Mouse (Mus musculus) midbrain, embryonic 13.5 days (tissue): ENCODE measurements around the gene Glyctk. TPM values are rescaled to one million over a fixed set of nuclear protein-coding genes. Genes with fewer than 3 reads are reported as not detected.
"Not testable (repeated sequence)": the region's sequence is repeated elsewhere in the genome, so short reads cannot be mapped to it uniquely, and the experiment has no call there.

Experiments
- ATAC-seq: fragments of 200-750 bp; cut with Nextera tagmentation; 2 replicates; pipeline ENCODE4 v1.8.0; 2017; ENCODE audit warnings: mild to moderate bottlenecking, moderate TSS enrichment, moderate library complexity
- H3K27ac ChIP-seq: fragments of 300-500 bp; sonication (generic); 2 replicates; pipeline ENCODE4 v1.5.1; 2015; ENCODE audit warnings: inconsistent platforms, mild to moderate bottlenecking, moderate library complexity
- H3K27me3 ChIP-seq: fragments of 300-500 bp; sonication (generic); 2 replicates; pipeline ENCODE4 v1.6.1; 2015; ENCODE audit warnings: mild to moderate bottlenecking, inconsistent platforms
- H3K36me3 ChIP-seq: fragments of 300-500 bp; sonication (generic); 2 replicates; pipeline ENCODE4 v1.6.1; 2015; ENCODE audit warnings: mild to moderate bottlenecking, inconsistent platforms
- H3K4me1 ChIP-seq: fragments of 300-500 bp; sonication (generic); replicated peaks from 2 replicates; pipeline ENCODE4 v1.6.1; 2015; ENCODE audit warnings: inconsistent platforms
- H3K4me2 ChIP-seq: fragments of 300-500 bp; sonication (generic); replicated peaks from 2 replicates; pipeline ENCODE4 v1.6.1; 2015; ENCODE audit warnings: moderate library complexity, mild to moderate bottlenecking, inconsistent platforms
- H3K4me3 ChIP-seq: fragments of 300-500 bp; sonication (generic); replicated peaks from 2 replicates; pipeline ENCODE4 v1.5.1; 2015; ENCODE audit warnings: mild to moderate bottlenecking, inconsistent platforms
- H3K9ac ChIP-seq: fragments of 300-500 bp; sonication (generic); replicated peaks from 2 replicates; pipeline ENCODE4 v1.6.1; 2015; ENCODE audit warnings: mild to moderate bottlenecking, inconsistent platforms
- H3K9me3 ChIP-seq: fragments of 300-500 bp; sonication (generic); 2 replicates; pipeline ENCODE4 v1.6.1; 2016; ENCODE audit warnings: mild to moderate bottlenecking, inconsistent platforms
- WGBS: fragments of 180-500 bp; shearing (Covaris S2); methylation state at CpG from one replicate; pipeline ENCODE4 v1.1.7; 2015; 5-methylcytosine and 5-hydroxymethylcytosine counted together
- polyA plus RNA-seq: library from polyadenylated mRNA; unstranded; fragments of >200 nt; fragmentation: Nextera tagmentation; extraction: Ambion mirVana; gene quantifications from 2 replicates; pipeline ENCODE4 v1.2.1, GENCODE M21; 2015

Glyctk gene
- polyA plus RNA-seq, 1 experiment from 2014 or later, result 10.1 TPM

DNA sequence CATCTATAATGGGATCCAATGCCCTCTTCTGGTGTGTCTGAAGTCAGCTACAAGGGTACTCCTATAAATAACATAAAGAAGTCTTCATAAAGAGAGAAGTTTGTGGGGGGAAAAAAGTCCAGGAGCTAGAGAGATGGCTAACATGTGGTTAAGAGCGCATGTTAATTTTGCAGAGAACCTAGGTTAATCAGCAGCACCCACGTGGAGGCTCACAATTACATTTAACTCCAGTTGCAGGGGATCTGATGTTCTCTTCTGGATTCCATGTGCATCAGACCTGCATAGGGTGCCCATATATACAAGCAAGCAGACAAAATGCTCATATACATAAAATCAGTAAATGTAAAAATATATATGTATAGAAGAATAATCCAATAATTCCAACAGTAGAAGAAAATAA, 15.4 kb upstream of the Glyctk start:
- Histone ChIP-seq H3K27ac (no peak overlapping the region), H3K4me1 (peaks cover 52% of the 10 kb centered on the region), H3K4me2 (peak overlapping the region; percentile 92), H3K9ac (peak overlapping the region; percentile 39; the same call in 1 of the 2 replicates), H3K4me3 (peak overlapping the region; percentile 98), H3K9me3 (no peaks in the 10 kb centered on the region), H3K36me3 (peaks cover 22% of the 10 kb centered on the region), H3K27me3 (0 out of 2 replicates have a peak, but pooled peaks cover 3% of the 10 kb centered on the region)
- WGBS, result 66% methylated on average over 2 of the region's 2 CpGs
- ATAC-seq, result no peak

DNA sequence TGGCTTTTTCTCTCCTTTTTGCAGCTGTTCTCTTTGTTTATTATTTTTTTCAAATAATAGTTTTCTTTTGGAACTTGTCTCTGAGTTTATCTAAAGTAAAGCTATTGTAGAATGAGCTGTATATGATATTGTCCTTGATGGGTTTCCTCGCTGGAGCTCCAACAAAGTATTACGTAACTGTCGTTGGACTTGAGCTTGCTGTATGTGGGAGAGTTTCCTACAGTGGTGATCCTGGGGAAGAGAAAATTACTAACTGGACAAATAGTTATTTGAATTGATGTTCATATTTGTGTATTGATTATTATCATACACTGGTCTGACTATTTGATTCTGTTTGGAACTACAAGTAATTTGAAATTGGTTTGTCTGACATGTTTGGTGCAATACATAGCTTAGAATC, 14.6 kb upstream of the Glyctk start:
- peak overlapping the region; percentile 92 for H3K4me2 ChIP-seq
- H3K27me3 ChIP-seq, result 0 out of 2 replicates have a peak, but pooled peaks cover 3% of the 10 kb centered on the region
- H3K9ac ChIP-seq, result peak overlapping the region; percentile 95
- H3K36me3 ChIP-seq, result peaks cover 13% of the 10 kb centered on the region
- peaks cover 52% of the 10 kb centered on the region for H3K4me1 ChIP-seq
- no peak for ATAC-seq
- WGBS, result 37% methylated on average over 3 of the region's 3 CpGs
- peak overlapping the region; percentile 98 for H3K4me3 ChIP-seq
- H3K9me3 ChIP-seq, result no peaks in the 10 kb centered on the region
- H3K27ac ChIP-seq, result no peak overlapping the region

DNA sequence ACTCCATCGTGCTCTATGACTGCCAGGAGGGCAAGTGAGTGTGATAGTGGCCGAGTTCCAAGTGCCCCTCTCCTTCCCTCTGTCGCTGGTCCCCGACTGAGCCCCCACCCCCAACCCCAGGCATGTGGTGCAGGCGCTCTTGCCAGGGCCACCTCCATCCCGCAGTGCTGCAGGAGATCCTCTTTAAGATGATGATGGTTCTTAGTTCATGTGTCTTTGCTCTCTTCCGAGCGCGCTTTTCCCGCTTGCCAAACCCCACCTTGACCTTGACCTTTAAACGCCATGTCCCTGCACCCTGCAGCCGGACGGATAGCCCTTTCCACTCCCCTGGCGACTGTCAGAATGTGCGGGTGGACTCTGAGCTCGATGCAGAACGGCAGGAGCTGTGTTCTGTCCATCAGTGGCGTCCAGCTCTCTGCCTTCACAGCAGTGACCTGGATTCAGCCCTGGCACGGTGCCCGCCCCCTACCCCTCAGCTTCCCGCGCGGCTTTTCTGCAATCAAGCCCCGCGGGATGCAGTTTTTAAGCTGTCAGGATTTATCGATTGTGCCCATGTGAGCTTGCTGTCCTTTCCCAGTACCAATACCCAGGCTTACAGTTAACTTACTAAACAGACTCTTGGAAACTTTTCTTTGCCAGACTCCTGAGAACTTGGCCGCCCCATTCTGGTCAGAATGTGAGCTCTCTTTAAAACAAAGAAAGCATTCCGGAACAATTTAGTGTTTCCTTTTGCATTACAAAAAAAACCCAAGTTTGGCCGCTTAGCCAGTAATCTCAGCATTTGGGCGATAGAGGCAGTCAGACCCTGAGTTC, 13.6 kb upstream of the Glyctk start:
- ATAC-seq, result peak; percentile 75
- 0 out of 2 replicates have a peak, but pooled peaks cover 3% of the 10 kb centered on the region for H3K27me3 ChIP-seq
- H3K27ac ChIP-seq, result peak overlapping the region; percentile 98
- H3K4me2 ChIP-seq, result peak overlapping the region; percentile 92
- WGBS, result under 1% methylated on average over 30 of the region's 30 CpGs
- peaks cover 52% of the 10 kb centered on the region for H3K4me1 ChIP-seq
- H3K4me3 ChIP-seq, result peak overlapping the region; percentile 98
- H3K9me3 ChIP-seq, result no peaks in the 10 kb centered on the region
- H3K36me3 ChIP-seq, result peaks cover 4% of the 10 kb centered on the region
- H3K9ac ChIP-seq, result peak overlapping the region; percentile 95

DNA sequence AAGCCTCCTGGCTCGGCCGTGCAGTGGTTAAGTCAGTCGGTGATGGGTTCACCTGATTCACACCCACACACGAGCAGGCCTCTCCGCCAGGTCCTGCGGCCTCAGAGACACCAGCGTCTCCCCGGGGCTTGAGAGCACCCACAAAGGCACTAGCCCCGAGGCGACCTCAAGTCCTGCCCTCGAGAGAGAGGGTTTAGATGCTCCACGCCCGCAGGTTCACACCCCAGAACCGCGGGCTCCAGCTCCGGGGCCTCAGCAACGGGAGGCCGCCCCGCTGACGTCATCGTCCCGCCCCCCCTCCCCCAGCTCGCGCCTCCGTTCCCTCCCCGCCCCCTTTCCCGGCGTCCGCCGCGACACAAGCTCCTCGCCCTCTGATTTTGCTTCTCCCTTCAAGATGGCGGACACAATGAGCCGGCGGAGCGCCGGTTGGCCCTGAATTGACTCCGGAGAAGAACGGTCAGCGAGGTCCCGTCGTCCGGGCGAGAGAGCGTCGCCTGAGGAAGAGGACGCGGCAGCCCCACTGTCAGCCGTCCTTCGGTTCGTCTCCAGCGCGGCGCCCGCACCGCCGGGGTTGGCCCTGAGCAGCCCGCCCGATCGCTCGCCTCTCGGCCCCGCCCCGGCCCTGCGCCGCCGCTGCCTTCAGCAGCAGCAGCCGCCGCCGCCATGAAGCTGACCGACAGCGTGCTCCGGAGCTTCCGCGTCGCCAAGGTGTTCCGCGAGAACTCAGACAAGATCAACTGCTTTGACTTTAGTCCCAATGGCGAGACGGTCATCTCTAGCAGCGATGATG, 12.8 kb upstream of the Glyctk start, which contains the start of gene Wdr82:
TSS of gene Wdr82 (plus strand) at position 373 of the 790 bp plus-strand sequence.
- Histone ChIP-seq H3K4me1 (peaks cover 44% of the 10 kb centered on the region), H3K36me3 (no peaks in the 10 kb centered on the region), H3K4me2 (peak within 1 kb of the TSS; percentile 92), H3K9me3 (no peaks in the 10 kb centered on the region), H3K4me3 (peak within 1 kb of the TSS; percentile 98), H3K9ac (peak within 1 kb of the TSS; percentile 95), H3K27me3 (0 out of 2 replicates have a peak, but pooled peaks cover 3% of the 10 kb centered on the region), H3K27ac (peak within 1 kb of the TSS; percentile 98)
- under 1% methylated on average over 76 of the region's 81 CpGs for WGBS
- ATAC-seq, result peak; percentile 92

DNA sequence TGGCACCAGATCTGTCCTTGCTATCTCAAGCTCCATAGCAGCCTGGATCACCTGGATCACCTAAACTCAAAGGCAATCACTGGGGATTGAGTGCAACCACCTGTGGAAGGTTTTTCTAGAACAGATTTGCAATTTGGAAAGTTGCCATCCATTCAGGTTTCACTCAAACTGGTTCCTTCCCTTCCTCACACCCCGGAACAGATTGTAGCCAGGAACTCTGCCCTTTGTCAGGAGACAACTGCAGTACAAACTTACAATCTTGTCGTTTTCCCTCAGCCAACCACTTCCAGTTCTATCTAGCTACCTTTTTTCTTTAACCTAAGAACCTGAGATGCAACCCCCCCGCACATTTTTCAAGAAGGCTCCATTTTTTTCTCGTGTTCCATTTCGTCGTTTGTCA, 12.0 kb upstream of the Glyctk start:
- no peak for ATAC-seq
- Histone ChIP-seq H3K9me3 (no peaks in the 10 kb centered on the region), H3K4me3 (peak overlapping the region; percentile 98; the same call in 1 of the 2 replicates), H3K9ac (peak overlapping the region; percentile 95; the same call in 1 of the 2 replicates), H3K4me1 (peaks cover 37% of the 10 kb centered on the region), H3K27me3 (0 out of 2 replicates have a peak, but pooled peaks cover 3% of the 10 kb centered on the region), H3K27ac (0 out of 2 replicates have a peak overlapping the region, but pooled peaks have one; percentile 98), H3K4me2 (peak overlapping the region; percentile 92), H3K36me3 (no peaks in the 10 kb centered on the region)
- 39% methylated on average over 6 of the region's 6 CpGs for WGBS

DNA sequence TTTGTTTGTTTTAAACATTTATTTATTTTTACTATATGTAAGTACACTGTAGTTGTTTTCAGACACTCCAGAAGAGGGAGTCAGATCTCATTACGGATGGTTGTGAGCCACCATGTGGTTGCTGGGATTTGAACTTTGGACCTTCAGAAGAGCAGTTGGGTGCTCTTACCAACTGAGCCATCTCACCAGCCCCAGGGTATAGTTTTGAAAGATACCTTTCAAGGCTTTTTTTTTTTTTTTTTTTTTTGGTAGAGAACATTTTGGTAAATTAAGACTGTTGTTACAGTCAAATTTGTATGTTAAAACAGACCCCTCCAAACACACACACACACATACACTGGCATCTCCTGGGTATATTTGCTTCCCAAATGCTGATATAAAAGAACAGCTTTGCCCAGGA, 11.1 kb upstream of the Glyctk start:
- H3K36me3 ChIP-seq, H3K27ac ChIP-seq, H3K9ac ChIP-seq, ATAC-seq, H3K27me3 ChIP-seq, H3K4me2 ChIP-seq, H3K4me3 ChIP-seq, H3K9me3 ChIP-seq: not testable (repeated sequence)
- 72% methylated on average over 1 of the region's 1 CpGs for WGBS
- peaks cover 29% of the 10 kb centered on the region for H3K4me1 ChIP-seq

DNA sequence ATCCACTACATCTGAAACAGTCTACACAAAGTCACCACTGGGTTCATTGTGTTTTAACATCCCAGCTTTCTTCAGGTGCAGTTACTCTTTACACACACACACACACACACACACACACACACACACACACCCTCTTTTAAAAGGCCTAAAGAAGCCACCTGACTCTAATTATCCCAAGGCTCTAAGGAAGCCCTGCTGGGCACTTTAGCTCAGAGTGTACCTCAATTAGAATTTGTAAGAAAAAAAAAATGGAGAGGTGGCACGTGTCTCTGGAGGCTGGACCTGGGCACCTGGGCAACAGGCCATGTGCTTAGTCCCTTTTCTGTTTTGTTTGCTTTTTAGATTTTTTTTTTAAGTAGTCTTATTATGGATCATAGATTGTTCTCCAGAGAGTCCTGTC, 9.8 kb upstream of the Glyctk start:
- H3K4me2 ChIP-seq, result no peak overlapping the region
- no peak for ATAC-seq
- 39% methylated on average over 1 of the region's 1 CpGs for WGBS
- H3K36me3 ChIP-seq, result no peaks in the 10 kb centered on the region
- H3K27me3 ChIP-seq, result 0 out of 2 replicates have a peak, but pooled peaks cover 3% of the 10 kb centered on the region
- no peaks in the 10 kb centered on the region for H3K9me3 ChIP-seq
- peaks cover 16% of the 10 kb centered on the region for H3K4me1 ChIP-seq
- no peak overlapping the region for H3K27ac ChIP-seq
- H3K9ac ChIP-seq, result no peak overlapping the region
- H3K4me3 ChIP-seq, result no peak overlapping the region

DNA sequence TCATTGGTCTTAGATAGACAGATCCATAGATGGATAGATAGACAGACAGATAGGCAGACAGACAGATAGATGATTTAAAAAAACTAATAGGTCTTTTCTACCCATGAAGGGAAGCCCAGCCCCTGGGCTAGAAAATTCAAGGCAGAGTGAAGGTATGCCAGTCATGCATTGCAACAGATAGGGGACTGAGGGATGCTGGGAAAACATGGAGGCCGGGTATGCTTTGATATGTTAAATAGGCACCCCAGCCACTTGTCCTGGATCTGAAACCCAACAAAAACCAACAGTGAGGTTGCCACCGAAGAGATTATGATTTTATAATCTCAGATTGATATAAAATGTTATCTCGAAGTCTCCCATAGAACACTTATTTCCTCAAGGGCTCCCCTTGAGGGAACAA, 9.3 kb upstream of the Glyctk start:
- Histone ChIP-seq H3K9ac (no peak overlapping the region), H3K36me3 (no peaks in the 10 kb centered on the region), H3K4me1 (peaks cover 12% of the 10 kb centered on the region), H3K9me3 (no peaks in the 10 kb centered on the region), H3K4me3 (no peak overlapping the region), H3K27me3 (0 out of 2 replicates have a peak, but pooled peaks cover 3% of the 10 kb centered on the region), H3K27ac (no peak overlapping the region), H3K4me2 (no peak overlapping the region)
- WGBS, result 79% methylated on average over 3 of the region's 3 CpGs
- ATAC-seq, result no peak

DNA sequence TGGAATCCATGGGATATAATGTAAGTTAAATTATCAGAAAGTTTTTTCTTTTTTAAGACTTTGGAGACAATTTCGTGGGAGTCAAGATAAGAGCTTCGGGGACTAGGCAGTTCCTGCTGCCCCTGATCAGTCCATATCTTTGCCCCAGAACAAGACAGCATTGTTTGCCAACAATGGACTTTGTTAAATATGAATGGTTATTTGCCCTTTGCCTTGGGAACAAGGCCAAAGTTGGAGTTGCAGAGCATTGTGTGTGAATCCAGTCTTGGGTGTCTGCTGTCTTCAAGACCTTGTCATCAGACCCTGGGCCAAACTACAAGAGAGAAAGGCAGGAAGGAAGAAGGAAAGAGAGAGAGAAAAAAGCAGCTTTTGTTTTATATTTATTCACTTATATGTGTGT, 8.8 kb upstream of the Glyctk start:
- Histone ChIP-seq H3K27ac (no peak overlapping the region), H3K9me3 (no peaks in the 10 kb centered on the region), H3K9ac (no peak overlapping the region), H3K4me1 (peaks cover 7% of the 10 kb centered on the region), H3K36me3 (no peaks in the 10 kb centered on the region), H3K27me3 (0 out of 2 replicates have a peak, but pooled peaks cover 3% of the 10 kb centered on the region), H3K4me3 (no peak overlapping the region), H3K4me2 (no peak overlapping the region)
- ATAC-seq, result no peak
- 70% methylated on average over 2 of the region's 2 CpGs for WGBS

DNA sequence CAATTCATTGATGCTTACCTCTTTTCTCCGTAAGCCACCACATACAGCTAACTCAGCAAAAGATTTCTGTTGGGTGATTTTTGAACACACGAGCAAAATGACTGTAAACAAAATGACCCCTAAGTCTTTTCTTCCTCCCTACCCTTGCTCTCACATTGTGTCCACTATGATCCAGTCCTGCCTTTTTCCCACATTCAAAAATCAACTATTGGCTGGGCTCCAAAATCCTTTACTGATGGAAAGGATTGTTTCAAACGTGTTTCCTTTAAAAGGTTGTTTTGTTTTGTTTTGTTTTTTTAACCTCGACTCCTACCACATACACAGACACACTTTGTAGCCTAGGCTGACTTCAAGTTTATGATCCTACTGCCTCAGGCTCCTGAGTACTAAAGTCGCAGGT, 2.5 kb upstream of the Glyctk start:
- ATAC-seq, result no peak
- WGBS, result 48% methylated on average over 5 of the region's 5 CpGs

DNA sequence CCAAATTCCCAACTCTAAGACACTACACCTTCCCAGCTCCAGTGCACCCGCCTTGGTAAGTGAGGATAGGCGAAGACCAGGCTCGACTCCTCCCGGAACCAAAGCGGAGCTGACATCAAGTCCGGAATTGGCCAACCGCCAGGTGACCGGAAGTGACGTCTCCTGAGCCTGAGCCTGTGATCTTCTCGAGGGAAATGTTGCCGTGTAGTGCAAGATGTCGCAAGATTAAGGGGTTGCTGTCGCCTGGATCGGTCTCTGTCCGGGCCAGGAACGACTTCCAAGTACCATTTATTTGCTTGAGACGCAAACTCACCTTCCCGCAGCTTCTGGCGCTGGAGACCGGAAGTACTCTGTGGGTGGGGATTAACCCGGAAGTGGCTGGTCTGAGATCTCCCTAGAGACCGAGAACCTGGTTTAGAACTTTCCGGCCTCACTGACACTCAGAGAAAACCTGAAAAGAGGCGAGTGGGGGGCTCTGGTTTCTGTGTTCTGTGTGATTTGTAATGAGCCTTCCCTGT, 1.9 kb upstream of the Glyctk start:
- Histone ChIP-seq H3K27ac (peak overlapping the region; percentile 99), H3K9me3 (no peaks in the 10 kb centered on the region), H3K9ac (peak overlapping the region; percentile 73), H3K4me2 (peak overlapping the region; percentile 71), H3K36me3 (peaks cover 3% of the 10 kb centered on the region), H3K4me1 (peaks cover 46% of the 10 kb centered on the region), H3K4me3 (peak overlapping the region; percentile 52), H3K27me3 (no peaks in the 10 kb centered on the region)
- WGBS, result under 1% methylated on average over 24 of the region's 24 CpGs
- peak; percentile 73 for ATAC-seq

More for the DNA sequence above, 2.5 kb upstream of the Glyctk start:
- Histone ChIP-seq H3K27me3 (no peaks in the 10 kb centered on the region), H3K36me3 (no peaks in the 10 kb centered on the region), H3K9ac (peak overlapping the region; percentile 73), H3K4me1 (peaks cover 40% of the 10 kb centered on the region), H3K4me3 (peak overlapping the region; percentile 52), H3K27ac (peak overlapping the region; percentile 99), H3K4me2 (peak overlapping the region; percentile 71), H3K9me3 (no peaks in the 10 kb centered on the region)
